Comparison of ENCODE assay signal across 32 mouse cellular contexts in genomic region chr6:25429047-25429446, GRCm38 (mm10).
"Had no signal": no experiment of that assay in that cellular context is flagged by ENCODE, and none has a peak within 500 bp of the region (broad histone marks: within the 10 kb centered on the region; RNA-seq: fewer than 3 reads in every experiment).

No protein-coding gene starts in this region.

- H3K9ac ChIP-seq: limb, embryonic 12.5 days; limb, embryonic 13.5 days; limb, embryonic 15.5 days; liver, embryonic 12.5 days; liver, embryonic 13.5 days; liver, embryonic 14.5 days; liver, embryonic 15.5 days; liver, postnatal 0 days; lung, embryonic 14.5 days; lung, embryonic 15.5 days; midbrain, embryonic 12.5 days; midbrain, embryonic 13.5 days; midbrain, embryonic 15.5 days; neural tube, embryonic 12.5 days had no signal

- H3K36me3 ChIP-seq: limb, embryonic 10.5 days; limb, embryonic 12.5 days; limb, embryonic 13.5 days; limb, embryonic 15.5 days; liver, embryonic 12.5 days; liver, embryonic 13.5 days; liver, embryonic 15.5 days; lung, embryonic 15.5 days; midbrain, embryonic 10.5 days; midbrain, embryonic 12.5 days; midbrain, embryonic 13.5 days; midbrain, embryonic 15.5 days; neural tube, embryonic 12.5 days had no signal

- H3K4me3 ChIP-seq: limb, embryonic 10.5 days; limb, embryonic 12.5 days; limb, embryonic 13.5 days; limb, embryonic 15.5 days; liver, embryonic 12.5 days; liver, embryonic 13.5 days; liver, embryonic 15.5 days; lung, embryonic 15.5 days; megakaryocyte, embryonic 14.5 days; midbrain, embryonic 10.5 days; midbrain, embryonic 12.5 days; midbrain, embryonic 13.5 days; midbrain, embryonic 15.5 days; myocyte; neural tube, embryonic 12.5 days had no signal

- H3K27ac ChIP-seq: limb, embryonic 10.5 days; limb, embryonic 12.5 days; limb, embryonic 13.5 days; limb, embryonic 15.5 days; liver, embryonic 12.5 days; liver, embryonic 13.5 days; liver, embryonic 14.5 days; liver, embryonic 15.5 days; lung, embryonic 15.5 days; macrophage; midbrain, embryonic 10.5 days; midbrain, embryonic 12.5 days; midbrain, embryonic 13.5 days; midbrain, embryonic 15.5 days; neural tube, embryonic 12.5 days had no signal

- ATAC-seq: liver, embryonic 12.5 days; liver, postnatal 0 days; lung, postnatal 0 days; midbrain, embryonic 13.5 days; midbrain, embryonic 15.5 days; midbrain, embryonic 16.5 days had no signal

- H3K9me3 ChIP-seq: limb, embryonic 10.5 days; limb, embryonic 12.5 days; limb, embryonic 13.5 days; limb, embryonic 15.5 days; liver, embryonic 12.5 days; liver, embryonic 13.5 days; liver, embryonic 15.5 days; lung, embryonic 15.5 days; midbrain, embryonic 10.5 days; midbrain, embryonic 12.5 days; midbrain, embryonic 13.5 days; midbrain, embryonic 15.5 days; neural tube, embryonic 12.5 days had no signal

- H3K4me2 ChIP-seq: limb, embryonic 12.5 days; limb, embryonic 13.5 days; limb, embryonic 15.5 days; liver, embryonic 11.5 days; liver, embryonic 12.5 days; liver, embryonic 13.5 days; liver, embryonic 15.5 days; lung, embryonic 14.5 days; lung, embryonic 15.5 days; midbrain, embryonic 11.5 days; midbrain, embryonic 12.5 days; midbrain, embryonic 13.5 days; midbrain, embryonic 15.5 days; neural tube, embryonic 12.5 days had no signal

- H3K4me1 ChIP-seq: limb, embryonic 10.5 days; limb, embryonic 12.5 days; limb, embryonic 13.5 days; limb, embryonic 15.5 days; liver, embryonic 12.5 days; liver, embryonic 13.5 days; liver, embryonic 15.5 days; lung, embryonic 15.5 days; megakaryocyte, embryonic 14.5 days; midbrain, embryonic 10.5 days; midbrain, embryonic 12.5 days; midbrain, embryonic 13.5 days; midbrain, embryonic 15.5 days; neural tube, embryonic 12.5 days had no signal

- DNase-seq: left cerebral cortex, postnatal 4 days; liver; liver, embryonic 13.5 days; liver, postnatal 0 days; lung, adult 18-20 months; lung, adult 2 months; lung, embryonic 14.5 days; lung, postnatal 10 days; lung, postnatal 14 days; lung, postnatal 36 days; lung, postnatal 4 days; midbrain, embryonic 14.5 days had no signal

- H3K27me3 ChIP-seq: limb, embryonic 12.5 days; limb, embryonic 13.5 days; limb, embryonic 15.5 days; liver, embryonic 12.5 days; liver, embryonic 13.5 days; liver, embryonic 15.5 days; lung, embryonic 15.5 days; megakaryocyte, embryonic 14.5 days; midbrain, embryonic 12.5 days; midbrain, embryonic 13.5 days; midbrain, embryonic 15.5 days; neural tube, embryonic 12.5 days had no signal
